ENCODE assay signal across 14 mouse cellular contexts in the genomic region with DNA sequence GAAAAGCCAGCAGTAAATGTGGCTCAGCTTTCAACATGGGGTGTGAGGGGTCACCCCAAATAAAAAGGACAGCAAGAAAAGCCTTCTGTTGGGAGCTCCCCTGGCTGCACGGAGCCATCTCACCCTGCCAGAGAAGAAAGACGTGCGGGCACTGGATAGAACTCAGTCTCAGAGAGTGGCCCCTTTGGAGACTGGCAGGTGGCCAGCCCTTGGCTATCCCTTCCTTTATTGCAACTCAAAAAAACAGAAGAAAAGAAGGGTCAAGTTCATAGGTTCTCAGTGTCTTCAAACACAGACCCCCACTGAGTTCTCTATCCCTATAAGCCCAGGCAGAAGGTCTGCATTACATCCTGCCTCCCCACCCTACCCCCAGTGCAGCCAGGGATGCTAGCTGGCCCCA.
"Had no signal": no experiment of that assay in that cellular context is flagged by ENCODE, and none has a peak within 500 bp of the region (broad histone marks: within the 10 kb centered on the region; RNA-seq: fewer than 3 reads in every experiment).

No protein-coding gene starts in this region.

- H3K27ac ChIP-seq: layer of hippocampus, adult 2 months; limb, embryonic 10.5 days; liver, embryonic 15.5 days; midbrain, embryonic 13.5 days; stomach, embryonic 15.5 days had no signal

- DNase-seq: kidney, postnatal 10 days; kidney, postnatal 4 days; lung, adult 2 months; lung, postnatal 36 days; right cerebral cortex, postnatal 14 days; thymus, adult 2 months; thymus, postnatal 4 days had no signal

- H3K4me3 ChIP-seq: layer of hippocampus, adult 2 months; limb, embryonic 10.5 days; liver, embryonic 15.5 days; midbrain, embryonic 13.5 days; stomach, embryonic 15.5 days had no signal

- H3K36me3 ChIP-seq: liver, embryonic 15.5 days; stomach, embryonic 15.5 days had no signal

- H3K4me2 ChIP-seq: liver, embryonic 11.5 days; liver, embryonic 15.5 days; midbrain, embryonic 13.5 days; stomach, embryonic 15.5 days had no signal

- H3K9ac ChIP-seq: liver, embryonic 15.5 days; midbrain, embryonic 13.5 days; stomach, embryonic 15.5 days had no signal

- H3K9me3 ChIP-seq: limb, embryonic 10.5 days; liver, embryonic 15.5 days; midbrain, embryonic 13.5 days; stomach, embryonic 15.5 days had no signal

- ATAC-seq: lung, postnatal 0 days; midbrain, embryonic 13.5 days had no signal

- H3K4me1 ChIP-seq: liver, embryonic 15.5 days had no signal

- H3K27me3 ChIP-seq: liver, embryonic 15.5 days; midbrain, embryonic 13.5 days; stomach, embryonic 15.5 days had no signal
